Mouse (Mus musculus) bone marrow, adult 2 months (tissue): Measurements from ENCODE around the gene Parva. TPM values are rescaled to one million over a fixed set of nuclear protein-coding genes. Genes with fewer than 3 reads are reported as not detected.

ENCODE experiments used
- H3K27ac ChIP-seq: fragments of 200-500 bp; 2 replicates; pipeline ENCODE4 v1.5.1; 2012; ENCODE audit warnings: low read depth, mild to moderate bottlenecking, control low read depth, inconsistent platforms, low read length; ENCODE audit not compliant: control insufficient read depth, poor library complexity, insufficient read depth
- H3K4me1 ChIP-seq: fragments of 200-500 bp; 2 replicates; pipeline ENCODE4 v1.6.1; 2011; ENCODE audit warnings: low read length; ENCODE audit not compliant: control insufficient read depth, insufficient read depth
- H3K4me3 ChIP-seq: fragments of 200-500 bp; replicated peaks from 2 replicates; pipeline ENCODE3; 2011; ENCODE audit warnings: mild to moderate bottlenecking, low read depth, low read length, control low read depth; ENCODE audit not compliant: control insufficient read depth
- CTCF ChIP-seq: fragments of 200-500 bp; IDR thresholded peaks from 2 replicates; pipeline ENCODE4 v1.5.1; 2011; ENCODE audit warnings: low read length, control low read depth; ENCODE audit not compliant: control insufficient read depth, insufficient read depth
- POLR2A ChIP-seq: fragments of 200-500 bp; IDR thresholded peaks from 2 replicates; pipeline ENCODE4 v1.6.1; 2011; ENCODE audit warnings: low read depth, mild to moderate bottlenecking, control low read depth, low read length, borderline replicate concordance; ENCODE audit not compliant: control insufficient read depth
- WGBS: fragments of 180-500 bp; shearing (Covaris S2); methylation state at CpG from one replicate; pipeline ENCODE4 v1.1.7; 2018; 5-methylcytosine and 5-hydroxymethylcytosine counted together
- polyA plus RNA-seq: library from polyadenylated mRNA; stranded (reverse); fragments of >200 nt; gene quantifications from 2 replicates; pipeline ENCODE4 v1.2.4, GENCODE M21; 2011; ENCODE audit warnings: low replicate concordance; ENCODE audit not compliant: missing spikeins, insufficient read depth, insufficient read length

The Parva gene
- polyA plus RNA-seq, 1 experiment: 6.2 TPM

- 81% methylated on average over 7 of the region's 7 CpGs for WGBS
- Histone ChIP-seq H3K27ac (no peak overlapping the region), H3K4me3 (no peak overlapping the region), H3K4me1 (no peaks in the 10 kb centered on the region)
- TF ChIP-seq CTCF: no peak
- TF ChIP-seq POLR2A: no peak
Measured at GRCm38 (mm10) chr7:112471316-112471715, 44.0 kb downstream of the Parva start.

- H3K27ac ChIP-seq: no peak overlapping the region
- no peak for TF ChIP-seq CTCF
- TF ChIP-seq POLR2A: no peak
- no peaks in the 10 kb centered on the region for H3K4me1 ChIP-seq
- H3K4me3 ChIP-seq: no peak overlapping the region
- WGBS: 57% methylated on average over 10 of the region's 10 CpGs
Measured at GRCm38 (mm10) chr7:112472024-112472707, 44.9 kb downstream of the Parva start.

GRCm38 (mm10) chr7:112472708-112473281 lies 45.5 kb downstream of the Parva start:
- no peak overlapping the region for H3K4me3 ChIP-seq
- TF ChIP-seq POLR2A: no peak
- no peak for TF ChIP-seq CTCF
- no peak overlapping the region for H3K27ac ChIP-seq
- no peaks in the 10 kb centered on the region for H3K4me1 ChIP-seq
- WGBS: 76% methylated on average over 9 of the region's 9 CpGs

- Histone ChIP-seq H3K4me1 (no peaks in the 10 kb centered on the region), H3K4me3 (no peak overlapping the region), H3K27ac (no peak overlapping the region)
- no peak for TF ChIP-seq POLR2A
- TF ChIP-seq CTCF: no peak
- 56% methylated on average over 14 of the region's 14 CpGs for WGBS
Measured at GRCm38 (mm10) chr7:112473649-112474435, 46.5 kb downstream of the Parva start.

- TF ChIP-seq POLR2A: no peak
- TF ChIP-seq CTCF: no peak
- H3K4me1 ChIP-seq: no peaks in the 10 kb centered on the region
- H3K27ac ChIP-seq: no peak overlapping the region
- WGBS: 73% methylated on average over 6 of the region's 6 CpGs
- no peak overlapping the region for H3K4me3 ChIP-seq
Measured at GRCm38 (mm10) chr7:112479116-112479515, 51.8 kb downstream of the Parva start.

GRCm38 (mm10) chr7:112481031-112481430 lies 53.7 kb downstream of the Parva start:
- Histone ChIP-seq H3K4me3 (no peak overlapping the region), H3K4me1 (no peaks in the 10 kb centered on the region), H3K27ac (no peak overlapping the region)
- 92% methylated on average over 1 of the region's 1 CpGs for WGBS
- no peak for TF ChIP-seq CTCF
- TF ChIP-seq POLR2A: no peak

- H3K27ac ChIP-seq: no peak overlapping the region
- no peak overlapping the region for H3K4me3 ChIP-seq
- TF ChIP-seq CTCF (no peak), POLR2A (no peak)
- H3K4me1 ChIP-seq: no peaks in the 10 kb centered on the region
- 79% methylated on average over 7 of the region's 7 CpGs for WGBS
Measured at GRCm38 (mm10) chr7:112482572-112482971, 55.3 kb downstream of the Parva start.

- TF ChIP-seq POLR2A (no peak), CTCF (no peak)
- WGBS: 41% methylated on average over 2 of the region's 2 CpGs
- no peak overlapping the region for H3K4me3 ChIP-seq
- no peak overlapping the region for H3K27ac ChIP-seq
- no peaks in the 10 kb centered on the region for H3K4me1 ChIP-seq
Measured at GRCm38 (mm10) chr7:112483382-112483781, 56.1 kb downstream of the Parva start.

GRCm38 (mm10) chr7:112490825-112491224 lies 63.5 kb downstream of the Parva start:
- TF ChIP-seq POLR2A (no peak), CTCF (no peak)
- 71% methylated on average over 2 of the region's 2 CpGs for WGBS

More at GRCm38 (mm10) chr7:112490825-112491224, 63.5 kb downstream of the Parva start:
- no peak overlapping the region for H3K27ac ChIP-seq
- H3K4me3 ChIP-seq: no peak overlapping the region
- H3K4me1 ChIP-seq: no peaks in the 10 kb centered on the region
